Mouse (Mus musculus) yolk sac, embryonic 10.5 days (tissue): ENCODE measurements at regions not wholly inside any gene's neighbourhood (a gene's known extent, or its start where the extent isn't known, plus 50 kb on each side); places are given as distances from the start of the nearest gene placed in this dataset.

ENCODE experiments used
- DNase-seq: peaks from one replicate; pipeline ENCODE4 v3.0.0-alpha.2; 2017; ENCODE audit warnings: low spot score

GRCm38 (mm10) chr1:61050346-61050745, 72.6 kb downstream of the Icos start:
- no peak for DNase-seq

DNA sequence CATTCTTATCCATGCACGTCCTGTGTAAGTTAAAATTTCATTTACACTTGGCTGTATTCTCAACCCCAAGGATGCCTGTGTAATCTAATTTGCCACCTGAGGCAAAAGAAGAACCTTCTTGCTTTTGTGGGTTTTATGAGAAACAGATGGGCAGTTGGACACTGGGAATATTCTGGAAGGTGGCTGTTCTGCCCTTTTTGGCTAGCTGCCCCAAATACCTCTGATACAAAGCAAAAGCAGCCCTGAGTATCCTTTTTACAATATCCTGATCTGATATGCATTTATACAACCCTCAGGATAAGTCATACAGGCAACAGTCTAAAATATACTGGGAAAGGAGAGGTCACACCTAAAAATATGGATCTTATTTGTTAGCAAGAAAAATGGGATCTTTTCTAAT, 75.9 kb downstream of the Icos start:
- no peak for DNase-seq

DNA sequence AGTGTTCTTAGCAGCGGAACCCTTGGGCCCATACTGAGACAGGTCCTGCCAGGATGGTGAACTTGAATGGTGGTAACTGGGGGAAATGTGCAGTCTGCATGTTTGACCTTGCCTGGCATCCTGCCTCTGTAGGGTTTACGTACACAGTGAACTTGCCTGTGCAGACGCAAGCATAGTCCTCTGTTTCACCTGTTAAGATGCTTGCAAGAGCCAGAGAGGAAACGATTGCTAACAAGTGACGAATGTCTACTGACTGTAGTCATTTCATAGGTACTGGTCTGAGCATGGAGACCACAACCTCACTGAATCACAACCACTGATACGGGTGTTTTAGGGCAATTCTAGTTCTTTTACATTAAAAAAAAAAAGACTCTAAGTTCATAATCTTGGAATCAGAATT, 76.7 kb downstream of the Icos start:
- DNase-seq: no peak

DNA sequence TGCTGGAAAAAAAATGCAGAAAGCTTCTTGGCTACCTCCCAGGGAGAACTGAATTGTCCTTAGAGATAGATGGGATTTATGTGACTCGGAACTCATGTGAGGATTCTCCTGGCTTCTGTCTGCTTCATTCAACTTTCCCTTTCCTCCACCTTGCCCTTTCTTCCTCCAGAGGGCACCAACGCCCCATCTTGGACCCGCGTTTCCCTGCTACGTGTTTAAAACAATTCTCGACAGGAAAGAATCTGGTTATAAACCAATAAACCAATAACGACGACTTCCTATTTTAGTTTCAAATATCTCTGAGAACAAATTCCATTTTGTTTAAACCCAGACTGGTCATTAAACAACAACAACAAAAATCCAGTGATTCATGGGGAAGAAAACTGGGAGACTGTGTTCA, 77.4 kb downstream of the Icos start:
- DNase-seq: peak; percentile 56

- no peak for DNase-seq
These were observed 82.3 kb downstream of the Icos start for GRCm38 (mm10) chr1:61059910-61060536.

DNA sequence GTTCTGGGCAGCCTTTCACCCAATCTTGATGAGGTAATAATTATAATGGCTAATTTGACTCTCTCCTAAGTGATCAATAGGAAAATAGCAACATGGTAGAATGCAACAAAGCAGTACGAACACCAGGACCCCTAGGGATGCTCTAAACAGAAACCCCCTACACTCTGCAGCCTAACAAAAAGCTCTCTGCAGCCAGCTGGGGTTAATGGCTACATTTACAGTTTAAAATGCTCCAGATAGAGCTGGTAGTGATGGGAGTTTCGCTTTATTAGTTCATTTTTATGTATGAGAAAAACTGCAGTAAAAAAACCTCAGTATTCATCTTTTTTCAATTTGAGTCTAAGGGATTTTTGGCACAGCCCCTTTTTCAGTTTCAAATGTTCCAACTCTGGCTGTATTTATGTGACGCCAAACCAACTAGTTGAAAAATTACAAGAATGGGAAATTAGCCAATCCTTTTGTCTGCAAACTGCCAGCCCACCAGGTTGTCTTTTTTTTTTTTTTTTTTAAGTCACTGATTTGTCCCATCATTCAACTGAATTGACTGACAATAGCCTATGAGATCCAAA, 84.2 kb downstream of the Icos start:
- no peak for DNase-seq

DNA sequence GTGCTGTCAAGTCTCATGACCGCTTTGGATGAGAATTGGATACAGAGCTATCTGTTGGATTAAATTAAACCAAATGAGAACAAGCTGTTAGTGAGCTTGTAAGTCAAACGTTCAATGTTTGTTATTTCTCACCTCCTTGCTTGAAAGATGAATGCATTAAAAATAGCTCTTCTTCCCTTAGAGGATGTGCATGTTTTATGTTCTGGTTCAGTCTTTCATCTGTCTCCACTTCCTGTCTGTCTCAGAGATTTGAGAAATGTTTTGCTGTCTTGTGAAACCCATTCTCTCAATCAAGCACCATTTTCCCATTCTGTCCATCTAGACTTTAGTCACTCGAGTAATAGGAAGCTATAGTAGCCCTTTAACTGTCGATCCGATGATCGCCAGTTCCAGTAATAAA, 90.4 kb downstream of the Icos start:
- no peak for DNase-seq

DNA sequence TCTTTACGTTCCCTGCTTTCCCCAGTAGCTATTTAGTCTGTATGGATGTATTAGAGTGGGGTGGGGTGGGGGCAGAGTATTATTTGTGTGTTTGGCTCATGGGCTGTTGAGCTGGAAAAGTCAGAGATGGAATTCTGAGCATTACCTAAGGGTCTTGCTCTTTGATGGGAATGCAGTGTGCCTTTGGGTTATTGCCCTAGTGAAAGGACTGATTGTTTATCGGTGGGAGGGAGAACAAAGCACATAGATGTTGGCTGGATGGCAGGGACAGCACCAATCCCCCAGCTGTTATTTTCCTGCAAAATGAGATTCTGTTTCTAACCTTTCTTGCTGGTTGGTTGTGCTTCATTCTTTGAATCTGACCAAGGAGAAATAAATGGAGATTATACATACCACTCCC, 96.4 kb downstream of the Icos start:
- DNase-seq: no peak

- DNase-seq: no peak
These were observed 97.6 kb downstream of the Icos start for GRCm38 (mm10) chr1:61075335-61075734.

DNA sequence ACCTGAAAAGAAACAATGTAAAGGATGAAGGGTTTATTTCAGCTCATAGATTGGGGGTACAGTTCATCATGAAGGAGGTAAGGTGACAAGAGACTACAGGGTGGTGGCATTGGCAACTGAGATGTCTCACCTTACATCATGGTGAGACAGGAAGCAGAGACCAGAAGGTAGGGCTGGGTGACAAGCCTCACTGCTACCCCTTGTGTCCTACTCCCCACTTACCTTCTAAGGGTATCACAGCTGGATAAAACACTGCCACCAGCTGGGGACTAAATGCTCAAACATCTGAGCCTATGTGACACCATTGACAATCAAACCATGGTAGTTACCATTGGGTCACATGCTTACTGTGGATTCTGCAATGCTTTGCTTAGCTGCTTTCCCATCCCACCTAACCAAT, 107.0 kb downstream of the Icos start:
- DNase-seq: no peak

- DNase-seq: no peak
These were observed 109.1 kb downstream of the Icos start for GRCm38 (mm10) chr1:61086811-61087210.

DNA sequence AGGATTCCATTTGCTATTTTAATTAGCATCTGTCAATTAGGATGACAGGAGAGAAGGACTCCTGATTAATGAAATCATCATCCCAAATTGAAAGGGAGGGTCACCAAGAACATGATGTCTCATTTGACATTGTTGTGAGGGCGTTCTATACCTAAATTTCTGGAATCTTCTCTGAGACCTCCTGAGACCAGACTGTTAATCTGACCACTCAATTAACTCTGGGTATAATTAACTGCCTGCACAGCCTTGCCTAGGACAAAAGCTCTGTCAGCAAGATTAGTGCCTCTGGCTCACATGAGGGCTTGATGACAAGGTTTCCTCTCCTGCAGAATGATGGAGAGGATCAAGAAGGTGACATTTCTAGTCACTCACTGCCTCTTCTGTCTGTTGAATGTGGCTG, 113.1 kb downstream of the Icos start:
- DNase-seq: no peak

- DNase-seq: no peak
These were observed 117.9 kb downstream of the Icos start for GRCm38 (mm10) chr1:61095481-61096165.

DNA sequence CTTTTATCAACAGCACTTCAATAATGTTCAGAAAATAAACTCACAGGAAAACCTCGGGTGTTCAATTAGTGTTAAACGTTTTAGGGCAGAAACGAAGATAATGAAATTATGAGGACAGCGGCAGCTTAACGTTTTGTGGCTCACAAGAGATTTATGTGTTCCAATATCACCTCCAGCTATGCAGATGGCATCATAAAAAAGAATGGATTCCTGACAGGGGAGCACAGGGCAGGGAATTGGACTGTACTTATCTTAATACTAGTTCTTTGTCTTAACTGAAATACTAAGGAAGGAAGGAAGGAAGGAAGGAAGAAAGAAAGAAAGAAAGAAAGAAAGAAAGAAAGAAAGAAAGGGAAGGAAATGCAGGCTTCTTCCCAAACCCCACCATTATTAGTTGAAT, 121.6 kb downstream of the Icos start:
- DNase-seq: no peak

DNA sequence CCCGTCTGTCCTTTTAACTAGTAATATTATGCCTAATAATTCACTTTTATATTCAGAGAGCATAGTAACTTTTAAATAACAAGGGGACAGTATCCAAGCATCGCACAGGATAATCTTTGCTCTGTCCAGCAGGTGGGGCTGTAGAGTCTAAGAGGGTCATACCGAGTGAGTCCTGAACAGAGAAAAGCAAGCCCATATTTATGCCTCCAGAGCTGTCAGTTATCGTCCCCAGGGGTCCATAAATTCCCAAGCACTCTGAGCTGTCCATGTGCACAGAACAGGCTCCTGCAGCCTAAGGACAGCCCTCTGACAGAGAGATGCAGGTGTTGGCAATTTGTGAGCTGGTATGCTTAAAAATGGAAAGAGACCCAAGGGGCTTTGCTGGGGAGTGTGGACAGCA, 124.0 kb downstream of the Icos start:
- DNase-seq: no peak

GRCm38 (mm10) chr1:61102346-61102745, 124.6 kb downstream of the Icos start:
- no peak for DNase-seq

DNA sequence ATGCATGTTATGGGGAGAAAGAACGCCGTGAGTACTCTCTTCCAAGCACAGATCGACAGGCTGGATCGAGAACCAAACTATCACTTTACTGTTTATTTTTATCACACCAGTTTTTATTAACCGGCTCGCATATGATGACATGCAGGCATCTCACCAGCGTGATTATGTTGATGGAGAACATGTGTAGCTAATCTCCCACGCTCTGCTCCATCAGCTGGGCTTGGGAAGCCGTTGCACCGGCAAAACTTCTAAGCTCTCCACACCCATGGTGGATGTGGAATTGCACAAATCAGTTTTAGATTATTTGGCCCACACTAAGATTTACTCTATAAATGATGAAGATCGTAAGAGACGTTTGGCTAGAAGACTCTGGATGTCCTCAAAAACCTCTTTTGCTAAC, 125.9 kb downstream of the Icos start:
- DNase-seq: no peak

GRCm38 (mm10) chr1:61111731-61112309, 134.1 kb downstream of the Icos start:
- no peak for DNase-seq

DNA sequence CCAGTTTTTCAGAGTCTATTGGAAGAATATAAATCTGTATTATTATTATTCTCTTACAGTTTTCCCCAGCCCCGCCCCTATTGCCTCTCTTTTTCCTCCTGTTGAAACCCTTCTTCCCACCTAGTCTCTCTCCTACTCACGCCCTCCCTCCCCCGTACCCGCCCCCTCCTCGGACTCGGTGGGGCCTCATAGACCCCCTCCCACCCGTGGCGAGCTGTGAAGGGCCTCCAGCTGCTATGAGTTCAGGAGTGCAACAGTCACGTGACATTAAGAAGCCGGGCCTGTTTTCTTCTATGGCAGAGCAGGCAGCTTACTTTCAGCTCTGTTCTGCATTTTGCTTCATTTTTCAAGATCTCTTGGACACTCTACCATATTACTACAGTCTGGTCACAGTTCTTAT, 139.8 kb downstream of the Icos start:
- no peak for DNase-seq

- DNase-seq: no peak
These were observed 140.3 kb downstream of the Icos start for GRCm38 (mm10) chr1:61118071-61118470.

DNA sequence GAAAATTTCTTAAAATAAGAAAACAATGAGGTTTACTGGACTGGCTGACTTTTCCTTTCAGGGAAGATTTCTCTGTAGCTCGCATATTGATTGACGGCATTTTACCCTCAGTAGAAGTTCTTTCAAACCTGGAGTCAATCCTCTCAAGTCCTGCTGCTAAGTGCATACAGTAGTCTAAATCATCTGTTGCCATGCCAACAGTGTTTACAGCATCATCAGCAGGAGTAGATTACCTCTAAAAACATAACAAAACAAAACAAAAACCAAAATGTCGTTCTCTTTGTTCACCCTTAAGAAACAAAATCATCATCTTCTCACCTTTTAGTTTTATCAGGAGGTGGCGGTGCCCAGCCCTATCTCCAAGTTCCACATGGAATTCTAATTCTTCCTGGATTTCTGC, 143.8 kb downstream of the Icos start:
- no peak for DNase-seq

DNA sequence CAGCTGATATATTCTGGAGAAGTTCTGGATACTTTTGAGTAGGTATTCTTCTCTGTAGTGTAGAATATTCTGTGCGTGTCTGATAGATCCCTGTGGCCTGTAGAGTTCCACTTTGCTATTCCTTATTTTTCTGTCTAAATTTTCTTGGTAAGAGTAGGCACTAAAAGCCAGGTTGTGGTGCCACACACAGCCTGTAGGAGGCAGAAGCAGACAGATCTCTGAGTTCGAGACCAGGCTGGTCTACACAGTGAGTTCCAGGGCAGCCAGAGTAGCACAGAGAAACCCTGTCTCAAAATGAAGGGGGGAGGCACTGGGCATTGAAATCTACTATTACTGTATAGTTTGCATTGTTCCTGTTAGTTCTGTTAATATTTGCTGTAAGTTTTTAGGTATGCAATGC, 147.4 kb downstream of the Icos start:
- DNase-seq: no peak
